Mouse (Mus musculus) G1E (cell line): ENCODE results near the gene 1500015O10Rik. TPM values are rescaled to one million over a fixed set of nuclear protein-coding genes. Genes with fewer than 3 reads are reported as not detected.

ENCODE experiments used
- ATAC-seq: 2 replicates; pipeline ENCODE4 v1.8.0; 2016; ENCODE audit warnings: mild to moderate bottlenecking; ENCODE audit not compliant: insufficient number of reproducible peaks, poor library complexity, low FRiP score, severe bottlenecking; ENCODE audit errors: extremely low read depth
- DNase-seq: peaks from one replicate; pipeline ENCODE4 v3.0.0; 2012; ENCODE audit warnings: low spot score
- H3K27me3 ChIP-seq: 2 replicates; pipeline ENCODE4 v1.6.1; 2012; ENCODE audit warnings: mild to moderate bottlenecking, low read length, inconsistent platforms; ENCODE audit not compliant: insufficient read depth
- H3K36me3 ChIP-seq: replicated peaks from 2 replicates; pipeline ENCODE3; 2012; ENCODE audit warnings: mild to moderate bottlenecking, inconsistent platforms
- H3K4me1 ChIP-seq: 2 replicates; pipeline ENCODE4 v1.6.1; 2012; ENCODE audit warnings: low read depth, low read length, inconsistent platforms, mixed read lengths; ENCODE audit not compliant: insufficient read depth
- H3K4me3 ChIP-seq: 2 replicates; pipeline ENCODE4 v1.5.1; 2012; ENCODE audit warnings: low read depth, mild to moderate bottlenecking, inconsistent platforms, low read length, moderate library complexity, mixed read lengths
- H3K9me3 ChIP-seq: replicated peaks from 2 replicates; pipeline ENCODE4 v1.6.1; 2012; ENCODE audit warnings: inconsistent platforms
- CTCF ChIP-seq: IDR thresholded peaks from 2 replicates; pipeline ENCODE4 v1.5.1; 2012; ENCODE audit warnings: low read depth, low read length, inconsistent platforms, mixed read lengths
- GATA1 ChIP-seq: IDR thresholded peaks from 2 replicates; pipeline ENCODE4 v1.6.1; 2012; ENCODE audit warnings: borderline replicate concordance, low read length, inconsistent platforms, mixed read lengths
- GATA2 ChIP-seq: IDR thresholded peaks from 2 replicates; pipeline ENCODE4 v1.6.1; 2012; ENCODE audit warnings: low read depth, low read length, inconsistent platforms, borderline replicate concordance
- POLR2AphosphoS5 ChIP-seq: IDR thresholded peaks from 2 replicates; pipeline ENCODE4 v1.6.1; 2012; ENCODE audit warnings: low read depth, low read length, inconsistent platforms; ENCODE audit not compliant: insufficient replicate concordance
- TAL1 ChIP-seq: conservative IDR thresholded peaks from 2 replicates; pipeline ENCODE4 v1.6.1; 2012; ENCODE audit warnings: low read depth, low read length, inconsistent platforms, mixed read lengths
- polyA plus RNA-seq: library from polyadenylated mRNA; stranded (reverse); fragments of >175 nt; gene quantifications from 2 replicates; pipeline ENCODE4 v1.2.3, GENCODE M21; 2012
- total RNA-seq, 2 experiments: library from RNA; stranded (forward) in 1 of 2; stranded (reverse) in 1 of 2; fragments of 200-1000 nt in 1 of 2; fragments of >200 nt in 1 of 2; fragmentation: Nextera tagmentation in 1 of 2; gene quantifications; 2 replicates each; pipeline ENCODE4 v1.2.3; 2014 to 2017

1500015O10Rik gene
- total and polyA plus RNA-seq, 3 experiments = 0.16 TPM; not detected in 2

GRCm38 (mm10) chr1:43714841-43715240 is 15.6 kb upstream of the 1500015O10Rik start:
- ATAC-seq (no peak), DNase-seq (no peak)
- TF ChIP-seq POLR2AphosphoS5 = no peak
- no peak for TF ChIP-seq GATA1
- no peak for TF ChIP-seq GATA2
- no peak for TF ChIP-seq CTCF
- TF ChIP-seq TAL1 = no peak
- H3K27me3 ChIP-seq = peaks cover 11% of the 10 kb centered on the region; the same call in 1 of the 2 replicates
- no peaks in the 10 kb centered on the region for H3K4me1 ChIP-seq
- no peaks in the 10 kb centered on the region for H3K36me3 ChIP-seq
- no peaks in the 10 kb centered on the region for H3K9me3 ChIP-seq
- no peak overlapping the region for H3K4me3 ChIP-seq

- Histone ChIP-seq H3K36me3 (no peaks in the 10 kb centered on the region), H3K9me3 (no peaks in the 10 kb centered on the region), H3K27me3 (peaks cover 9% of the 10 kb centered on the region; the same call in 1 of the 2 replicates), H3K4me3 (no peak overlapping the region), H3K4me1 (no peaks in the 10 kb centered on the region)
- ATAC-seq = no peak
- no peak for DNase-seq
- TF ChIP-seq POLR2AphosphoS5 (no peak), TAL1 (no peak), GATA2 (no peak), GATA1 (no peak), CTCF (no peak)
Measured at GRCm38 (mm10) chr1:43717967-43718366, 12.4 kb upstream of the 1500015O10Rik start.

- ATAC-seq (no peak), DNase-seq (no peak)
- Histone ChIP-seq H3K4me3 (no peak overlapping the region), H3K36me3 (no peaks in the 10 kb centered on the region), H3K9me3 (no peaks in the 10 kb centered on the region), H3K27me3 (peaks cover 9% of the 10 kb centered on the region; the same call in 1 of the 2 replicates), H3K4me1 (no peaks in the 10 kb centered on the region)
- TF ChIP-seq GATA1 (no peak), POLR2AphosphoS5 (no peak), GATA2 (no peak), CTCF (no peak), TAL1 (no peak)
Measured at GRCm38 (mm10) chr1:43718793-43719192, 11.6 kb upstream of the 1500015O10Rik start.

GRCm38 (mm10) chr1:43722459-43722858 is 7.9 kb upstream of the 1500015O10Rik start:
- Histone ChIP-seq H3K9me3 (no peaks in the 10 kb centered on the region), H3K27me3 (peaks cover 8% of the 10 kb centered on the region; the same call in 1 of the 2 replicates), H3K4me1 (no peaks in the 10 kb centered on the region), H3K4me3 (no peak overlapping the region), H3K36me3 (no peaks in the 10 kb centered on the region)
- no peak for DNase-seq
- ATAC-seq = no peak
- no peak for TF ChIP-seq GATA2
- no peak for TF ChIP-seq POLR2AphosphoS5
- no peak for TF ChIP-seq GATA1
- no peak for TF ChIP-seq TAL1
- TF ChIP-seq CTCF = no peak

- peaks cover 3% of the 10 kb centered on the region; the same call in 1 of the 2 replicates for H3K4me1 ChIP-seq
- TF ChIP-seq POLR2AphosphoS5 = no peak
- TF ChIP-seq CTCF = peak; percentile 28; the same call in 1 of the 2 replicates
- no peak for TF ChIP-seq GATA2
- TF ChIP-seq TAL1 = no peak
- no peak for TF ChIP-seq GATA1
- 0 out of 2 replicates have a peak, but pooled peaks cover 3% of the 10 kb centered on the region for H3K9me3 ChIP-seq
- H3K36me3 ChIP-seq = no peaks in the 10 kb centered on the region
- DNase-seq (no peak), ATAC-seq (no peak)
- peaks cover 11% of the 10 kb centered on the region for H3K27me3 ChIP-seq
- no peak overlapping the region for H3K4me3 ChIP-seq
Measured at GRCm38 (mm10) chr1:43732100-43732499, 1.7 kb downstream of the 1500015O10Rik start.

- no peaks in the 10 kb centered on the region for H3K36me3 ChIP-seq
- peaks cover 3% of the 10 kb centered on the region; the same call in 1 of the 2 replicates for H3K4me1 ChIP-seq
- peaks cover 11% of the 10 kb centered on the region for H3K27me3 ChIP-seq
- TF ChIP-seq CTCF (no peak), GATA1 (no peak), TAL1 (no peak), POLR2AphosphoS5 (no peak), GATA2 (no peak)
- DNase-seq (no peak), ATAC-seq (no peak)
- 0 out of 2 replicates have a peak, but pooled peaks cover 3% of the 10 kb centered on the region for H3K9me3 ChIP-seq
- no peak overlapping the region for H3K4me3 ChIP-seq
Measured at GRCm38 (mm10) chr1:43732657-43733056, 2.3 kb downstream of the 1500015O10Rik start.
